Mouse (Mus musculus): ENCODE measurements around the gene Lypd6b. TPM values are rescaled to one million over a fixed set of nuclear protein-coding genes. Genes with fewer than 3 reads are reported as not detected.

Gene Lypd6b
- polyA plus RNA-seq, 1 experiment, result 1.1 TPM

- no peak for DNase-seq (ENCODE audit: low read depth)
These were observed 150.8 kb downstream of the Lypd6b start for GRCm38 (mm10) chr2:49938246-49938645.

- DNase-seq (ENCODE audit: low read depth), result no peak
These were observed 152.9 kb downstream of the Lypd6b start for GRCm38 (mm10) chr2:49940372-49940771.

- DNase-seq (ENCODE audit: low read depth), result no peak
These were observed 154.6 kb downstream of the Lypd6b start for GRCm38 (mm10) chr2:49942100-49942499.

- no peak for DNase-seq (ENCODE audit: low read depth)
These were observed 164.2 kb downstream of the Lypd6b start for GRCm38 (mm10) chr2:49951681-49952080.

- DNase-seq (ENCODE audit: low read depth), result no peak
These were observed 165.3 kb downstream of the Lypd6b start for GRCm38 (mm10) chr2:49952632-49953293.

- DNase-seq (ENCODE audit: low read depth), result no peak
These were observed 170.0 kb downstream of the Lypd6b start for GRCm38 (mm10) chr2:49957449-49957848.

- DNase-seq (ENCODE audit: low read depth), result no peak
These were observed 174.5 kb downstream of the Lypd6b start for GRCm38 (mm10) chr2:49961991-49962390.

- DNase-seq (ENCODE audit: low read depth), result no peak
These were observed 177.4 kb downstream of the Lypd6b start for GRCm38 (mm10) chr2:49964899-49965298.

GRCm38 (mm10) chr2:49967748-49968147 lies 180.3 kb downstream of the Lypd6b start:
- no peak for DNase-seq (ENCODE audit: low read depth)

GRCm38 (mm10) chr2:49970990-49971389 lies 183.5 kb downstream of the Lypd6b start:
- no peak for DNase-seq (ENCODE audit: low read depth)

- no peak for DNase-seq (ENCODE audit: low read depth)
These were observed 191.1 kb downstream of the Lypd6b start for GRCm38 (mm10) chr2:49978606-49979005.

GRCm38 (mm10) chr2:49979991-49980390 lies 192.5 kb downstream of the Lypd6b start:
- DNase-seq (ENCODE audit: low read depth), result no peak

- DNase-seq (ENCODE audit: low read depth), result no peak
These were observed 195.5 kb downstream of the Lypd6b start for GRCm38 (mm10) chr2:49983021-49983420.

- no peak for DNase-seq (ENCODE audit: low read depth)
These were observed 197.3 kb downstream of the Lypd6b start for GRCm38 (mm10) chr2:49984780-49985179.

- DNase-seq (ENCODE audit: low read depth), result no peak
These were observed 208.4 kb downstream of the Lypd6b start for GRCm38 (mm10) chr2:49995841-49996240.

GRCm38 (mm10) chr2:49997216-49997615 lies 209.7 kb downstream of the Lypd6b start:
- no peak for DNase-seq (ENCODE audit: low read depth)

Other genes starting within 250 kb of the Lypd6b start
- 1.9 and 5.7 TPM in 2 replicates for gene Kif5c, start 168.4 kb upstream of the Lypd6b start, polyA plus RNA-seq (2012; rRNA removed)

Data from gonadal fat pad, adult 2 months (tissue).